Mouse (Mus musculus) heart, adult 2 months (tissue): ENCODE results near the gene Dnajc1.

Experiments
- CTCF ChIP-seq: fragments of 200-600 bp; IDR thresholded peaks from 2 replicates; pipeline ENCODE4 v1.8.1; 2022; ENCODE audit warnings: antibody characterized with exemption, mild to moderate bottlenecking, moderate library complexity
- POLR2A ChIP-seq: fragments of 200-500 bp; IDR thresholded peaks from 2 replicates; pipeline ENCODE4 v1.6.1; 2011; ENCODE audit warnings: mild to moderate bottlenecking, low read depth, low read length, control low read depth; ENCODE audit not compliant: insufficient read depth

DNA sequence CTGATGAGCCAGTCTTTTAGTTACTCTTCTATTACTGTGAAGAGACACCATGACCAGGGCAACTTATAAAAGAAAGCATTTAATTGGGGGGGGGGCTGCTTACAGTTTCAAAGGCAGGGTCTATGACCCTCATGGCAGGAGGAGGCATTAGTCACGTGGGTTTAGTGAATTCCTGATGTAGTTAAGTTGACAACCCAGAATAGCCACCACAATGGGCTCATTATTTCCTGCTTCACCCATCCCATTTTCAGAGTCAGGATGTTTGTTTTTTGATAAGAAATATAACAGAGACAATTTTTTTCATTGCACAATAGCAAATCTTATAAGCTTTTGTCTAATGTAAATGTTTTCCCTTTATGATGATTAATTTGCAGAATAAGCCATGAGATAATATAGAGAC is 217.4 kb downstream of the Dnajc1 start:
- no peak for TF ChIP-seq CTCF
- no peak for TF ChIP-seq POLR2A
